Mouse (Mus musculus): ENCODE results near the gene Cdh23. TPM values are rescaled to one million over a fixed set of nuclear protein-coding genes. Genes with fewer than 3 reads are reported as not detected.

Gene Cdh23
- total and polyA plus RNA-seq, 2 experiments from 2014 or later, result 1.9 to 13.1 TPM

GRCm38 (mm10) chr10:60278006-60278399, 418.3 kb downstream of the Cdh23 start:
- WGBS, result 6% methylated on average over 13 of the region's 13 CpGs
- Histone ChIP-seq H3K27ac (ENCODE audit: low read depth, low read length) (peak overlapping the region; percentile 95), H3K4me1 (ENCODE audit: insufficient read depth) (peaks cover 32% of the 10 kb centered on the region), H3K4me2 (ENCODE audit: low read depth) (peak overlapping the region; percentile 77), H3K9ac (peak overlapping the region; percentile 93), H3K9me3 (ENCODE audit: low read length) (no peaks in the 10 kb centered on the region), H3K36me3 (ENCODE audit: insufficient read depth) (no peaks in the 10 kb centered on the region), H3K27me3 (ENCODE audit: insufficient read depth, low read length) (no peaks in the 10 kb centered on the region), H3K4me3 (ENCODE audit: low read depth, low read length) (peak overlapping the region; percentile 72)
- TF ChIP-seq CTCF (IDR thresholded peaks at IDR 0.05; ENCODE audit: low read depth), result no peak
- DNase-seq (peak; percentile 18), ATAC-seq (no peak)

- ATAC-seq (peak; percentile 94), DNase-seq (peak; percentile 98)
- Histone ChIP-seq H3K27me3 (ENCODE audit: insufficient read depth, low read length) (no peaks in the 10 kb centered on the region), H3K4me1 (ENCODE audit: insufficient read depth) (peaks cover 30% of the 10 kb centered on the region), H3K9me3 (ENCODE audit: low read length) (no peaks in the 10 kb centered on the region), H3K4me2 (ENCODE audit: low read depth) (peak within 1 kb of the TSS; percentile 77), H3K36me3 (ENCODE audit: insufficient read depth) (no peaks in the 10 kb centered on the region), H3K27ac (ENCODE audit: low read depth, low read length) (peak within 1 kb of the TSS; percentile 95), H3K4me3 (ENCODE audit: low read depth, low read length) (peak within 1 kb of the TSS; percentile 72), H3K9ac (peak within 1 kb of the TSS; percentile 93)
- 2% methylated on average over 54 of the region's 54 CpGs for WGBS
- TF ChIP-seq CTCF (IDR thresholded peaks at IDR 0.05; ENCODE audit: low read depth), result peak; percentile 49; the same call in 1 of the 2 replicates
These were observed 418.9 kb downstream of the Cdh23 start, which contains the start of gene Psap for GRCm38 (mm10) chr10:60277207-60278005. Gene Psap (plus strand): TSS chr10:60277627.

GRCm38 (mm10) chr10:60273382-60273781, 422.9 kb downstream of the Cdh23 start:
- Histone ChIP-seq H3K27me3 (ENCODE audit: insufficient read depth, low read length) (no peaks in the 10 kb centered on the region), H3K9me3 (ENCODE audit: low read length) (no peaks in the 10 kb centered on the region), H3K4me2 (ENCODE audit: low read depth) (no peak overlapping the region), H3K27ac (ENCODE audit: low read depth, low read length) (no peak overlapping the region), H3K36me3 (ENCODE audit: insufficient read depth) (no peaks in the 10 kb centered on the region), H3K4me1 (ENCODE audit: insufficient read depth) (peaks cover under 1% of the 10 kb centered on the region), H3K9ac (no peak overlapping the region), H3K4me3 (ENCODE audit: low read depth, low read length) (no peak overlapping the region)
- DNase-seq, result no peak
- ATAC-seq, result no peak
- WGBS, result 75% methylated on average over 6 of the region's 6 CpGs
- TF ChIP-seq CTCF (IDR thresholded peaks at IDR 0.05; ENCODE audit: low read depth), result no peak

GRCm38 (mm10) chr10:60272241-60272640, 424.0 kb downstream of the Cdh23 start:
- Histone ChIP-seq H3K27me3 (ENCODE audit: insufficient read depth, low read length) (no peaks in the 10 kb centered on the region), H3K4me2 (ENCODE audit: low read depth) (no peak overlapping the region), H3K4me1 (ENCODE audit: insufficient read depth) (no peaks in the 10 kb centered on the region), H3K27ac (ENCODE audit: low read depth, low read length) (no peak overlapping the region), H3K9ac (no peak overlapping the region), H3K9me3 (ENCODE audit: low read length) (no peaks in the 10 kb centered on the region), H3K4me3 (ENCODE audit: low read depth, low read length) (no peak overlapping the region), H3K36me3 (ENCODE audit: insufficient read depth) (no peaks in the 10 kb centered on the region)
- 74% methylated on average over 6 of the region's 6 CpGs for WGBS
- ATAC-seq, result no peak
- DNase-seq, result no peak
- no peak for TF ChIP-seq CTCF (IDR thresholded peaks at IDR 0.05; ENCODE audit: low read depth)

GRCm38 (mm10) chr10:60271015-60271414, 425.3 kb downstream of the Cdh23 start:
- 84% methylated on average over 6 of the region's 6 CpGs for whole genome bisulfite sequencing
- no peak for DNase-seq
- Histone ChIP-seq H3K4me2 (ENCODE audit: low read depth) (no peak overlapping the region), H3K27me3 (ENCODE audit: insufficient read depth, low read length) (no peaks in the 10 kb centered on the region), H3K36me3 (ENCODE audit: insufficient read depth) (no peaks in the 10 kb centered on the region), H3K4me3 (ENCODE audit: low read depth, low read length) (no peak overlapping the region), H3K9me3 (ENCODE audit: low read length) (no peaks in the 10 kb centered on the region), H3K9ac (no peak overlapping the region), H3K27ac (ENCODE audit: low read depth, low read length) (no peak overlapping the region), H3K4me1 (ENCODE audit: insufficient read depth) (no peaks in the 10 kb centered on the region)
- no peak for TF ChIP-seq CTCF (IDR thresholded peaks at IDR 0.05; ENCODE audit: low read depth)
- no peak for ATAC-seq

GRCm38 (mm10) chr10:60269141-60270064, 426.9 kb downstream of the Cdh23 start:
- H3K4me3 ChIP-seq (ENCODE audit: low read depth, low read length), result no peak overlapping the region
- no peaks in the 10 kb centered on the region for H3K9me3 ChIP-seq (ENCODE audit: low read length)
- no peak overlapping the region for H3K4me2 ChIP-seq (ENCODE audit: low read depth)
- ATAC-seq, result no peak
- H3K27ac ChIP-seq (ENCODE audit: low read depth, low read length), result no peak overlapping the region
- 81% methylated on average over 13 of the region's 13 CpGs for WGBS
- H3K36me3 ChIP-seq (ENCODE audit: insufficient read depth), result no peaks in the 10 kb centered on the region
- no peak for TF ChIP-seq CTCF (IDR thresholded peaks at IDR 0.05; ENCODE audit: low read depth)
- H3K4me1 ChIP-seq (ENCODE audit: insufficient read depth), result no peaks in the 10 kb centered on the region
- H3K9ac ChIP-seq, result no peak overlapping the region
- DNase-seq, result no peak
- no peaks in the 10 kb centered on the region for H3K27me3 ChIP-seq (ENCODE audit: insufficient read depth, low read length)

All from forebrain, postnatal 0 days (tissue).